Mouse (Mus musculus): Measurements from ENCODE around the gene Tub. TPM values are rescaled to one million over a fixed set of nuclear protein-coding genes. Genes with fewer than 3 reads are reported as not detected.

Tub gene
- total RNA-seq, 2 experiments from 2014 or later = 21.1 to 38.1 TPM

DNA sequence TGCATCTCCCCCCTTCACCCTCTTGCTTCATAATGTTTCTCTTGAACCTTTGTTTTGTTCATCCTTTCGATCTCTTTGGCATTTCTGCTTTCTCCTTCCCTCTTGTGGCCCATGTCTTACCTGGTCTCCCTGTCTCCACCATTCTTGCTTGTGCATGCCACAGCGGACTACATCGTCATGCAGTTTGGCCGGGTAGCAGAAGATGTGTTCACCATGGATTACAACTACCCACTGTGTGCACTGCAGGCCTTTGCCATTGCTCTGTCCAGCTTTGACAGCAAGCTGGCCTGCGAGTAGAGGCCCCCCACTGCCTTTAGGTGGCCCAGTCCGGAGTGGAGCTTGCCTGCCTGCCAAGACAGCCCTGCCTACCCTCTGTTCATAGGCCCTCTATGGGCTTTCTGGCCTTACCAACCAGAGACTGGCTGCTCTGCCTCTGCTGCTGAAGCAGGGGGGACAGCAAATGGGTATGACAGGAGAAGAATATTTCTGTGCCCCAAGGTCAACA is 79.9 kb downstream of the Tub start:
- DNase-seq = no peak

DNA sequence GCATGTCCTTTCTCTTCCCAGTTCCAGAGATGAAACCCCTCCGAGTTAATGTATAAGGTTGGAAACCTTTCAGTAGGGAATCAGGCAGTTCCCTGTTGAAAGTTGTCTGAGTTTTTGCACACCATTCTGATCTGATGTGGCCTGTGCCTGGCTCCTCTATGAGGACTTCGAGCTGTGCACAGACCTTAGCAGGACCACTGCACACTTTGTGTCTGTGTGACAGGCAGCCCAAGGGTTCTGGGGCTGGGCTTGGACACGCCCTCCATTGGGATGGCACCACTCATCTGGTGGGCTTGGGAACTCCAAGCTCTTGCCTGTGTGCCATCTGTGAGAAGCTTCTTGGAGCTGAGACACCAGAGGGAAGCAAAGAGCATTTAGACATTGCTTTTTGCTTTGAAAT is 81.2 kb downstream of the Tub start:
- DNase-seq = no peak

DNA sequence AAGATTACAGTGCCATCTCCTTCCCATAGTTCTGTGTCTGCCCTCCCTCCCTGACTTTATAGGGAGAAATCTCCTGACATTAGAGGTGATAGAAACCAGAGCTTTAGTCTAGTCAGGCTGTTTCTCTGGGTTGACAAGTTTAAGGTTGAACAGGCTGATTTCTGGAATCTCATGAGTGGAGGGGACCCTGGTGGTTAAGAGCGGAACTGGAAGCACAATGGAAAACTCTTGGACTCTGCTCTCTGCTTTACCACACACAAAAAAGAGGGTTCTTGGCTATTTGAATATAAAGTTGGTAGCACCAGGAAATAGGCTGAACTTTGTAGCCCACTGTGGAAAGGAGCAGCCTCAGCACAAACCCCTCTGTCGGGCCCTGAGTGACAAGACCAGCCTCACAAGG is 81.9 kb downstream of the Tub start:
- DNase-seq = no peak

DNA sequence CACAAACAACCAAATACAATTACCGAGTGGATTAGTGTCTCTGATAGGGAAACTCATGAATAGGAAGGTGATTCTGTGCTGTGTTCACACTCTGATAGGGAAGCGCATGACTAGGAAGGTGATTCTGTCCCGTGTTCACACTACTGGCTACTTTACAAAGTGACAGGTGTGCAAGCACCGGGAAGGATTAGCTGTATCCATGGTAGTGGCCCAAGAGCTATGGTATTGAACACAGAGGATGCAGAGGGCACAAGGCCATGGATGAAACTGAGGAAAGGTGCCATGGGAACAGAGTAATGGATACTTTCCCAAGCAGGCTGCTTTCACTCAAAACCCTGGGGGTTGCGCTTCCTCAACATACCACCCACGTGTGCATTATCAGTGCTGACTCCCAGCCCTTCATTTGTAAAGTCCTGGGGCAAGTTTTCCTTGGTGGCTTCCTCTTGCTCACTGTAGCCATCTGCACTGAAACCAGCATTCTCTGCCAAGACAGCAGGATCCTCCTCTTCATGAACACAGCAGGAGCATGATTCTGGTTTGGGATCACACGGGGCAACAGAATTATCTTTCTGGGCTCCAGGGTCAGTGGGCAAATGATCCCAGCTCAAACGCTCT is 88.1 kb downstream of the Tub start:
- DNase-seq = no peak

DNA sequence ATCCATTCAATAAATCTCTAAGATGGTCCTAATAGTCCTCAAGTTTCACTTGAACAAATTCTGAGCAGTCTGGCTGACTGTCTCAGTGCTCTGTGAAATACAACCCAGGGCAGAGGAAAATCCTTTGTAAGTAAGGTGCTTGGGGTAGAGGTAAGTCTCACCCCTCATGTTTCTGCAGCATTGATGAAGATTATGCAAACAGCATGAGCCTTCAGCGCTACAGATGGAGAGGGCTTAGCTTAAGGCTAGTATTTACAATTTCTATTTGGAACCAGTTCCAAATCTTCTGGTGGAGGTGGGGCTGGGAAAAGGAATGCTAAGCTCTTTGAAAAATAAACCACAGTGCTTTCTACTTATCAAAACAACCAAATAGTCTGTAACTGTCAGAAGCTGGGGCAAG is 88.8 kb downstream of the Tub start:
- DNase-seq = no peak

DNA sequence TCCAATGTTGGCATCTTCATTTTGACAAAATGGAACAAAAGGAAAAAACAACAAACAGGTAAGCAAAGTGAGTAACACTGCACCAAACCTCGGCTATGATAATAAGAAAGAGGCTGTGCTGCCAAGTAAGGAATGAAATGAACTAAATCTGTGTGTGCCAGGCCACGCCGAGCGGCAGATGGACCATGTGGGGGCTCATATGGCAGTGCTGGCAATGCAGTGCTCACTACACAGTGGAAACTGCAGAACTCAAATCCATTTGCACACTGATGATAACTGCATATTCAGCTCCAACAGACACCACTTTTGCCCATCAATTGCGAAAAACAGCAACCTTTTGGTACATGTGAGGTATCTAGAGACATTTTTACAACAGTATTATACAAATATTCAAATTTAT is 89.3 kb downstream of the Tub start:
- DNase-seq = no peak

DNA sequence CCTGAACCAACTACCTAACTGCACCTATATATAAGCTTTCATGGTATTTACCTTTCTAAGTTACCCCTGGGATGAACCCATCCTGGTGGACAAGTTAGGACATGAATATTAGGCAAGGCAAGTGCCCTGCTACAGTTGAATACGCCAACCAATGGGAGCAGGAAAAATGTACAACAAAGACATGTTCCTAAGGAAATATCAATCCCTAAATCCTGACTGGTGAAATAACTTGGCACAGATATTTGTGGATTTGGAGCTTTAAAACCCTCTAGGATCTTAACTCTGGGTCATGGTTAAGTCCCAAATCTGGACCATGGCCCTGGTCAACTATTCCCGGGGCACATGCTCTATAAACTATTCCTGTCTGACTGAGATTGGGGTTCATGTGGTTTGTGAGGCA is 95.7 kb downstream of the Tub start:
- DNase-seq = no peak

DNA sequence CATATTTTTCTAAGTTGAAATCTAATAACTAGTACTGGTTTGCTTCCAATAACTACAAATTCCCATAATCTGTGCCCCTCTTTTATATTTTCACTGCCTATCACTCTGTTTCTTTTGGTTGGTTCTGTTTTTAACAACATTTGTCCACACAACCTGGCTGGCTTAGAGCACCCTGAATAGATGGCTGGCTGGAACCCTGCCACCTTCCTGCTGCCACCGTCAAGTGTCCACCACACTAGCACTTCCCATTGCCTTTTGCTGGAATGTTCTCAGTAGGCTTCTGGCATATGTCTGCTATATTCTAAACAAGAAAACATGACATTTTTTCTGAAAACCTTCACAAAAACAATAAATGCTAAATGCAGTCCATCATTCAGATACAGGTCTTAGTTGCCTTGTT is 100.7 kb downstream of the Tub start:
- no peak for DNase-seq

DNA sequence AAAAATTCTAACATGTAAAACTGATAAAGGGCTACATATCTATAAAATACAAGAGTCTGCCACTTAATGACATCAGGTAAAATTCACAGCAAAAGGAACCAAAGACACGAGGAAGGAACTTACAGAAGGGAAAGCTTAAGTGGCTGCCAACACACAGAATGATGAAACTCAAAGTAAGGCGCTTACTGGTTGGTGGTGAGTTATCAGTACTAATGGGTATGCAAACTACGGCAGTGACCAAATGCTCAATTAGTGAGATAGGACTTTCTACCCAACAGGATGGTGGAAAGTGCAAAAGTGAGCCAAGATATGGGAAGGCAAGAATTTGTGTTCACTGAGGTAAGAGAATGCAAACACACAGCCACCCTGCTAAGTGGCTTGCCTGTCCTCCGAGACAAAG is 109.4 kb downstream of the Tub start:
- no peak for DNase-seq

DNA sequence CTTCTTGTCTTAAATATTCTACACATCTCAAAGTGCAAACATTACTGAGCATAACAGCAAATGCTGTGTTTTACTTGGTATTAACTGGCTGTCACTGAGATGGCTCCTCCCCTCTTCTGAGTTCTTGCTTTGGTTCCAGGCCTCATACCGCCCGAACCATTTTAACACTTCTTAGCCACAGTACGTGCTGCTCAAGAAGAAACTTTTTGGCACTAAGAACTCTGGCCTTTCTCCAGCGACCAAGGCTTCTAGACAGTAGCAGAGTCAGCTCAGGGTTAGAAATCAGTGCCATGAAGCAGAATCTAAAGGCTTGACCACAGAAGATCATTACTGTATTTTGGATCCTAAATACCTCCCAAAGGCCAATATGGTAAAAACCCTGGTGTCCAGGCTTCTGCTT is 119.5 kb downstream of the Tub start:
- peak in 1 of 2 experiments; percentile 22 for DNase-seq

DNA sequence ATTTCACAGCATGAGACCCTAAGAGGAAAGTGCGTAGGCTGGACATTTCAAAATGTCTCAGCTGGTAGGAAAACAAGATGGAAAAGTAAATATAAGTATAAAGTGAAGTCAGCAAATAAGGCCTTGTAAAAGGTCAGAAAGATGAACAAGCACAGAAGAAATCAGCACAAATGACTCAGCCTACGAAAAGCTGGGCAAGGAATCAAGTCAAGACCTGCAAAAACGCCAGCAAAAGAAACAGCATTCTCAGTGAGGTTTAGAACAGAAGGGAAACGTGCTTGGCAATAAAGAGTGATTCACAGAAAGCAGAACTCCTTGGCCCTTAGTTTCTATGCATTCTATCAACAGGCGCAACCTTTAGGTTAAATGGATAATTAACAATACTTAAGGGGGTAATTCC is 122.2 kb downstream of the Tub start:
- DNase-seq = peak; percentile 7 to 40

DNA sequence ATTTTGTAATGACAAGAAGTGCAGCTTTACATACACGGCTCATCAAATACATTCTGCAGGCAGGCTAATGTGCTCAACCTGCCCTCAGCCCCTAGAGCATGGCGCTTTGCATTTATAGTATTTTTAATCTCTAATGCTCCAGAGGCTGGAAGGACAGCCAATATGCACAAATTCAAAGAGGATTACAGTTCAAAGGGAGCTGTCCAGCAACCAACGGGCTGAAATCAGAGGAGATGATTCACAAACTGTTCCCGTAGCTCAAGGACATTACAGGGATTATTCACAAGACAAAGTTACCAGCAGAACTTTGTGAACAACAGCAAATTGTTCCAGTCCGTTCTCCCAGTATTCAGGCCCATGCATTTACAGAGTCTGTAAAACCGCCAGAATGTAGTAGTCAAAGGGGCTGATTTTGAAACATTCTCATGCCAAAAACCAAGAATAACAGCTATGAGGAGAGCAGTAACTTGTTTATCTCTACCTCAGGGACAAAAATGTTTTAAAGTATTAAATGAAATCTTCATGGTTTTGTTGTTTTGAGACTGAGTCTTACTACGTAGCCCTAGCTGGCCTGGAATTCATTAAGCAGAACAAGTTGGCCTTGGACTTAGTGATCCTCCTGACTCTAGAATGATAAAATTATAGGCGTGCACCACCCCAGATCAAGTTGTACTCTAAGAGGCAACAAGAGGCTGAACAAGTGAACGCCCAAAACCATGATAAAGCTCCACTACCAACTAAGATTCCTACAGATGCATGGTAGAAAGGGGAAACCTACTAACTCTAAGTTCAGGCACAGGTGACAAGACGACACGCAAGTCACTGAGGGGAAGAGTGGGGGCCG is 132.4 kb downstream of the Tub start:
- DNase-seq = peak; percentile 85

DNA sequence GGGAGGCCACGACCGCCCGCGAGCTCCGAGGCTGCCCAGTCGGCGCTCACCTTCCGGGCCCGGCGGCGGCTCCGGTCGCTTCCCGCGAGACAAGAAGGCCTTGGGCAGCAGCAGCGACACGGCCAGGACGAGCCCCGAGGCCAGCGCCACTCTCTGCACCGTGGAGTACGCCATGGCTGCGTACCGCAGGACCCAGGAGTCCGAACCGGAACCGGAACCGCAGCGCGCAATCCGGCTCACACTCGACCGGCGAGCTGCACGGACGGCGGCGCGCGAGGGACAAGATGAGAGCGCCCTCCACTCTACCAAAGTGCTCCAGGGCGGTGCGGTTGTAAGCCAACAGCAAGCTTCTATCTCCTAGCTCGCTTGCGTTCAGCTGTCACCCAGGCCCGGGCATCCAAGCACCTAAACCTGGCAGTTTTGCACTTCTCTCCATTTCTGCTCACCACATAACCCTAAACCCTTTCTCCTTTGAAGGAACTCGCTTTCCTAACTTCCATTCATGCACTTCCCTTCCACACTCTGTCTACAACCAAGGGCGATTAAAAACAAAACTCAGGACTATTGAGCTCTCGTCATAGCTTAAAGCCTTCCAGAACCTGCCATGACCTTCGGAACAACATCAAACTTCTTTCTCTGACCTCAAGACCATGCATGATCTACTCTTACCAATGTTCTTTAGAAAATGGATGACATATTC is 133.1 kb downstream of the Tub start, which contains the start of gene Ric3:
Ric3 (minus strand) TSS at position 219 of the 700 bp plus-strand sequence.
- peak; percentile 86 to 88 for DNase-seq

DNA sequence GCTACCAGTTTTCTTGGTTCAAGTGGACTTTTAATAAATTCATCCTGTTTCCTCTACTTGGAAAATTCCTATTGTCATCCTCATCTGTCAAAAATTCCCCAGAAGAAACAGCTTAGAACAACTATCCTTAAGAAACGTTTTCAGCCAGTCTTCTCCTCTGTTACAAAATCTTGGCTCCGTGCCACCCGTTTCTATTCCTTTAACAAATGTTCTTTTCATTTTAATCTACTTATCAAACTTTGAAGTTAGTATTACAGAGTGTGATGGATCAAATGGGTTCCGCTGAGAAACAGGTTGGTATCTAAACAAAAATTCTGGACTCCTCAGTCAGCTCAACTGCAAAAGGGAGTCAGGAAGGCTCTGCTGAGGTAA is 133.7 kb downstream of the Tub start:
- no peak for DNase-seq

Other genes with a start within 250 kb of the Tub start
- not detected for gene Olfr512, start 237.0 kb upstream of the Tub start, total RNA-seq (2021)
- gene Olfr513, start 199.4 kb upstream of the Tub start, total RNA-seq (2021) = not detected
- gene Olfr514, start 124.3 kb upstream of the Tub start, total RNA-seq (2021) = not detected
- gene Olfr516, start 99.8 kb upstream of the Tub start, total RNA-seq (2021) = not detected
- not detected for gene Olfr517, start 78.0 kb upstream of the Tub start, total RNA-seq (2021)
- not detected for gene Olfr518, start 65.3 kb upstream of the Tub start, total RNA-seq (2021)
- not detected for gene Olfr519, start 55.9 kb upstream of the Tub start, total RNA-seq (2021)
- gene Nlrp10, start 20.2 kb upstream of the Tub start, total RNA-seq (2021) = under 1 TPM; 0.36 to 0.40 TPM
- gene Eif3f, start 15.9 kb upstream of the Tub start, total RNA-seq (2021) = 100 to 1,000 TPM; 132 to 147 TPM
- 10 to 100 TPM; 39.7 to 58.7 TPM for gene Ric3, start 133.0 kb downstream of the Tub start, total RNA-seq (2021)
- gene Lmo1, start 224.9 kb downstream of the Tub start, total RNA-seq (2021) = 1 to 10 TPM; 5.1 to 9.4 TPM